Mouse (Mus musculus): ENCODE measurements around the gene Rnf151.

Gene Rnf151

DNA sequence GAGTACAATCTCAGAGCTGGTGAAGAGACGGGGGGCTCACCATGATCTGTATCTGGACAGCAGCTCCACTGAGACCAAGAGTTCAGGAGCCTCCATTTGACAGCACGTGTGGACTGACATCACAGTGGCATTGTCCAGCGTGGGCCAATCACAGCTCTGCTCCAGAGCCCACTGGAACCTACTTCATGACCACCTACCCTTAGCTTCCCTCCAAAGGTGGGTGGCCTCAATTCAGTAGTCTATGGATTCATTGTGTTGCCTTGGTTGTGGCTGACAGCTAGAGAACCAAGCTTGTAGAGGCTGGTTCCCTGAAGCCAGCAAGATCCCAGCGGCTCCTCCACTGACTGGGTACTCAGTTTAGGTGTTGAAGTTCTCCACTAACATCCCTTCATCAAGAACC is at the start of gene Rnf151, which contains the start of gene Rps2:
TSS of gene Rnf151 (minus strand) at position 121 of the 400 bp plus-strand sequence.
TSS of gene Rps2 (plus strand) at position 174 of the 400 bp plus-strand sequence.
- no peak for DNase-seq (ENCODE audit: low spot score)

GRCm38 (mm10) chr17:24766266-24766875 is 48.5 kb upstream of the Rnf151 start:
- no peak for DNase-seq (ENCODE audit: low spot score)

DNA sequence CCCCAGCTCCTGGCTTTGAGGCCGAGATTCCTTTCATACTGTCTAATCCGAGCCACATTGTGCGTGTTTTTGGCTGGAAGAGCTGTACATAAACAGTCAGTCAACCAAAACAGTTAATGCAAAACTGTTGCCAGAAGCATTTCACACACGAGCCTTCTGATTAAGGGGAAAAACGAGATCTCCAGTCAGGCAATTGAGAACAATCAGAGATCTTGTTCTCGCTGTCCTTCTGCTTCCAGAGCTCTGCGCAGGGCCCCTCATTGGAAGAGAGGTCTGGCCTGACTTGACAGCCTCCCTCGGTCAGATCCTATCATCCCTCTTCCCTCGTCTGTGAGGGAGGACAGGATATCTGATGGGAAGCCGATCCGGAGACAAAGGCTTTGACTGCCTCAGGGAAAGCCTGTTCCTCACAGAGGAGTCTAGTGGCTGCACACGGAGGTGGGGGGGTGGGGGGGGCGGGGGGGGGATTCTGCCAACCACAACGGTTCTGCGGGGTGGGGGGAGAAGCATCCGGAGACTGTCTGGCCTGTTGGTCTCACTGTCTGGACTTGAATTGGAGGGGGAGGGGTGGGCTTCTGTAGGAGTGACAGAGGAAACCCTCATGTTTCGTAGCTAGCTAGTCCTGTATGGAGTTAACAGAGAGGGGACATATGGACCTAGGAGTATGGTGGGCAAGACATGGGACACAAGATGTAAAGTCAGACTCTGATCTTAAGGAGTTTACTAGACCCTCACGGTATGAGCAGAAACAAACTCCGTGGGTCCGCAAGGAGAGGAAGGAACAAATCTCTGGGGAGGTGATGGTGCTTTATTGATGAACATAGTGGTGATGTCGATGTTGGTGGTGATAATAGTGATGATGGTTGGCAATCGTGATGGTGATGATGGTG is 47.4 kb upstream of the Rnf151 start:
- no peak for DNase-seq (ENCODE audit: low spot score)

DNA sequence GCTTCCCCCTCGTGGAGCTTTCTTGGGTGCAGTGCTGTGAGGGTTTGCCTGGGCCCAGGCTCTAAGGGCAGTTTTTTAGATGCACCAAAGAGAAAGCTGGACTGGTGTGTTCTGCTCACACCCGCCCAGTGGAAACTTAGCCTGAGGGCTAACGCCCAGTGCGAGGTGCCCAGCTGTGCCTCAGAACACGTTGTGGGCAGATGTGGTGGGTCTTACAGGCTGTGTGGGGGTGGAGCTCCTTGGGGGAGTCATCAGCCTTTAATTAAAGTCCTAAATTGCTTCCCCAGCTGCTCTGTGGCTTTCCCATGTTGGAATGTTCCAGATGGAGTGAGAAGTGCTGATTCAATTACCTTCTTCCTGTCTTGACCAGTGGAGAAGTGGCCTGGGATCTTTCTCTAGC is 43.3 kb upstream of the Rnf151 start:
- no peak for DNase-seq (ENCODE audit: low spot score)

DNA sequence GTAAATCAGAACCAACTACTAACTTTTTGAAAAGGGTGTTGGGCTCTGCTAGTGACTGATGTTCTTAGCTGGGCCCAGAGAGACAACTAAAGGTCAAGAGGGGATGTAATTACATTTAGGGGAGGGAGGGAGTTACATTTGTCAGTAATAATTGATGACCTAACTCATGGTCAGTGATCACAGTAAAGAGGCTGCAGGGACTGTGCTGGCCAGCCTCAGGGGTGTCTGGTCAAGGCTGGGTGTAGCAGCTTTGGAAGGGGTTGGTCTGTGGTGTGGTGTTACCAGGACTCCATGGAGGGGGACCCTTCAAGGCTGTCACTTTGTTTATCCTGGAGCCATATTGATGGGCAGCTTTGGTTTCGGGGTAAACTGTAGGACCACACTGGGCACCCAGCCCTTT is 39.5 kb upstream of the Rnf151 start:
- no peak for DNase-seq (ENCODE audit: low spot score)

- no peak for DNase-seq (ENCODE audit: low spot score)
Measured at GRCm38 (mm10) chr17:24752415-24753394, 34.8 kb upstream of the Rnf151 start, which contains the start of gene Hs3st6. TSS of gene Hs3st6 (plus strand) at chr17:24752988.

GRCm38 (mm10) chr17:24751528-24751927 is 33.7 kb upstream of the Rnf151 start:
- no peak for DNase-seq (ENCODE audit: low spot score)

DNA sequence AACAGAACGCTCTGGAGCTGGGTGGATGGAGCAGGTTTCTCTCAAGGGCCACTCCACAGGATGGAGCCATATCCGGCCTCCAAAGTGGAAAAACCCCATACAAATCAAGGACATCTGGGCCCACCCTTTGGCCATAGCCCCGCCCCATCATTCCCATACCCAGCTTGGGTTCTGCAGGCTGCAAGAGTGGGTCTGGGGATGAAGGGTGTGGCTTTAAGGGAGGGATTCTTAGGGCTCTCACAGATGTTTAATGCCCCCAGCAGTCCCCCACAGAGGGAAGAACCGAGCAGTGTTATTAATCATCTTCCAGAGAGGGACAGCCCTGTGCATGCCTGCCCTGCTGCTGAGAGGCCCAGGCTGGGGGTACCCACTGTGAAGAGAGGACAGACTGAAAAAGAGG is 29.1 kb upstream of the Rnf151 start:
- DNase-seq (ENCODE audit: low spot score): no peak

DNA sequence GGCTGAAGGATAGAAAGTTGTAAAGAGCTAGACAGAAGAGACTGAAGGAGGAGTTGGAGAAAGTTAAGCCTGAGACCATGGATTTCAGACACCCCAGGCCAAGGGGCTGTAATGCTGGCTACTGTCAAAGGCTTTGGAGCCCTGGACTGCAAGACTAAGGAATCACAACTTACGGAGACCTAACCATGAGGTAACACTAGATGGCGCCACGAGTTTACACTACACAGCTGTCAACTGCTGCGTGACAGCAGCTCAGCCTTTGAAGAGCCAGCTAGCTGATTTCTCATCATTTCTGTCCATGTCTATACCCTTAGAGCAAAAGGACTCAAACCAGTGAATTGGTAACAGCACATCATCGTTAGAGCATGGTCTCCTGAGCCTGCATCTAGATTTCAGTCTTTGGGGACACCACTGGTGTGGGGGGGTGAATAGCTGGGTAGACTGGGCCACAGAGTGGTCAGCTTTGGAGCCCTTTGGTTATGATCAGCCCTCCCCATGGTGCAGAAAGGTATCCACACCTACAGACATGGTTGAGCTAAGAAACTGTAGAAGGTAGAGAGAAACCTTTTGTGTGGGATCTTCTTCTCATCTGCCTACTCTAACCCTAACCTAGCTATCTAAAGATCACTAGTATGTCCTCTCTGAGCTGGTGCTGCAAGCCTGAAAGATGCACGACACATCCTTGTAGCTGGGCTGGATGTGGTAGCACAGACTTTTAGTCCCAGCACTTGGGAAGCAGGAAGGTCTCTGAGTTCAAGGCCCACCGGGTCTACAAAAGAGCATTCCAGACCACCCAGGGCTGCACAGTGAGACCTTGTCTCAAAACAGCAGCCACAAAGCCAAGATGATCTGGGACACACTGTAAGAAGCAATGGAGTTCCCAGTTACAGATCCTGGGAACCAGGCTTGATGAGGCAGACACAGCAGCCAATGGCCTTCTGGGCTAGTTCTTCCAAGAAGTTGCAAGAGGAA is 27.9 kb upstream of the Rnf151 start:
- DNase-seq (ENCODE audit: low spot score): peak; percentile 75

DNA sequence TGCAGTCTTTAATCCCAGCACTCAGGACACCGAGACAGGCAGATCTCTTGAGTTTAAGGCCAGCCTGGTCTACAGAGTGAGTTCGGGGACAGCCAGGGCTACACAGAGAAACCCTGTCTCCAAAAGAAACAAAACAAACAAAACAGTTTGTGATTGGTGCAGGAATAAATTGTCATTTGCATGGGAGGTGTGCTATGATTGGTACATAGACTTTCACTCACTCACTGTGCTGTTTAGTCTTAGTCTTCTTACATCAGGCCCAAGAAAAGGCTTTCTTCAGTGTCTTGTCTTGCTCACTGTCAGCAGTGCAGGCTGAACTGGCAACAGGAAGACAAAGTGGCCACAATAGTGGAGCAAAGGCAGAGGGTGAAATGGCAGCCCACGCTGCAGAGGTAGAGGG is 26.5 kb upstream of the Rnf151 start:
- DNase-seq (ENCODE audit: low spot score): no peak

- DNase-seq (ENCODE audit: low spot score): no peak
Measured at GRCm38 (mm10) chr17:24743896-24744295, 26.0 kb upstream of the Rnf151 start.

GRCm38 (mm10) chr17:24742307-24742706 is 24.4 kb upstream of the Rnf151 start:
- no peak for DNase-seq (ENCODE audit: low spot score)

- DNase-seq (ENCODE audit: low spot score): no peak
Measured at GRCm38 (mm10) chr17:24739926-24740325, 22.1 kb upstream of the Rnf151 start.

GRCm38 (mm10) chr17:24738238-24738637 is 20.4 kb upstream of the Rnf151 start:
- DNase-seq (ENCODE audit: low spot score): no peak

- no peak for DNase-seq (ENCODE audit: low spot score)
Measured at GRCm38 (mm10) chr17:24737135-24737810, 19.4 kb upstream of the Rnf151 start.

DNA sequence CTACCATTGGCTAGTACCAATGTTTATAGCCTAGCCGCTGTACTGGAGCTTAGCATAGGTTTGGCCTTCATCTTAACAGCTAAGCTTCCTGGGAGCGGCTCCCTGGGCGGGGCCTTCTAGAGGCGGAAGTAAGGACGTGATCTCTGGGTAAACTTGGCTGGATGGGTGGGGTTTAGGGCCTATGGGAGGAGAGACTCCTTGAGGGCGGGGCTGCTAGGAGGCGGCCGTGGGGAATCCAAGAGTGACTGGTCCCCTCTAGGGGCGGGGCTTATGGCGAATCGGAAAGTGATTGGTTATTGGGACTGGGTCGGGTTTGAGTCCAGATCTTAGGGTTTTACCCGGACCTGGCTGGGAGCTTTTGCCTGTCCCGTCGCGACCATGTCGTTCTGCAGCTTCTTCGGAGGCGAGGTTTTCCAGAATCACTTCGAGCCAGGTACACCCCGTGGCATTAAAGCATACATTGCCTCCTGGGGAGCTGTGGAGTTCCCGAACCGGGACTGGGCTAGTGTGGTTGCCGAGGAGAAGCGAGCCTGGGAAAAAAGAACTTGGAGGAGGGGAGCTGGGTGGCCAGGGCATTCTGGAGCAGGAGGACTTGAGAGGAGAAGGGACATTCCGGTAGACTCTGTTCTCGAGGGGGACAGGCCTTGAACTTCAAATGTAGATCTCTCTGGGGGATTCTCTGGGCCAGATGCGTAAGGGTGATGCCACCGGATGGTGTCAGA is 18.6 kb upstream of the Rnf151 start, which contains the start of gene Msrb1:
TSS of gene Msrb1 (plus strand) at position 313 of the 722 bp plus-strand sequence.
- peak; percentile 90 for DNase-seq (ENCODE audit: low spot score)

GRCm38 (mm10) chr17:24735446-24735845 is 17.6 kb upstream of the Rnf151 start:
- no peak for DNase-seq (ENCODE audit: low spot score)

DNA sequence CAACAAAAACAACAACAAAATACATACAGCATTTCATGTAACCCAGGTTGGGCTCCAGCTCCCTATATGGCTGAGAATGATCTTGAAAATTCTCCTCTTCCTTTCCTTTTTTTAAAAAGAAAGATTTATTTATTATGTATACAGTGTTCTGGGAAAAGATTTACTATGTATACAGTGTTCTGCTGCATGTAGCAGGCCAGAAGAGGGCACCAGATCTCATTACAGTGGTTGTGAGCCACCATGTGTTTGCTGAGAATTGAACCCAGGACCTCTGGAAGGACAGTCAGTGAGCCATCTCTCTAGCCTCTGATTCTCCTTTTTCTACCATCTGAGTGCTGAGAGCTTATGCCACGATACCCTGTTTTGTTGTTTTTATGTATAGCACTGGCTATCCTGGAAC is 16.6 kb upstream of the Rnf151 start:
- no peak for DNase-seq (ENCODE audit: low spot score)

DNA sequence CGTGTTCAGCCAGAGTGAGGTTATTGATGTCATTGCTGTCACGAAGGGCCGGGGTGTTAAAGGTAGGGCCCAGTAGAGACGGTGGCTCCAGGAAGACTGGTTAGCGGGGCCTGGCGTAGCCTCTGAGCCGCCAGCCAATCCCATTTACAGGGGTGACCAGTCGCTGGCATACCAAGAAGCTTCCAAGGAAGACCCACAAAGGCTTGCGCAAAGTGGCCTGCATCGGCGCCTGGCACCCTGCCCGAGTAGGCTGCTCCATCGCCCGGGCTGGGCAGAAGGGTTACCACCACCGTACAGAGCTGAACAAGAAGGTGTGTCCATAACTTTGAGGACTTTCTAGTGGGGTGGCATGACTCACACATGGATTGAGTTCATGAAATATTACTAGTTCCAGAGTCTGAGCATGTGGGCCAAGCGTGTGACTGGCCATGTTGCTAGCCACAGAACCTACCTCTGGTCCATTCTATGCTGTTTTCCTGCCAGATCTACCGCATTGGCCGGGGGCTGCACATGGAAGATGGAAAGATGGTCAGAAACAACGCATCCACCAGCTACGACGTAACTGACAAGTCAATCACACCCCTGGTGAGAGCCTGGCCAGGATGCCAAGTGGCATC is 15.7 kb upstream of the Rnf151 start:
- DNase-seq (ENCODE audit: low spot score): no peak

All from ovary, postnatal 14 days (tissue).